25 mouse cellular contexts compared by ENCODE assay signal in the genomic region with DNA sequence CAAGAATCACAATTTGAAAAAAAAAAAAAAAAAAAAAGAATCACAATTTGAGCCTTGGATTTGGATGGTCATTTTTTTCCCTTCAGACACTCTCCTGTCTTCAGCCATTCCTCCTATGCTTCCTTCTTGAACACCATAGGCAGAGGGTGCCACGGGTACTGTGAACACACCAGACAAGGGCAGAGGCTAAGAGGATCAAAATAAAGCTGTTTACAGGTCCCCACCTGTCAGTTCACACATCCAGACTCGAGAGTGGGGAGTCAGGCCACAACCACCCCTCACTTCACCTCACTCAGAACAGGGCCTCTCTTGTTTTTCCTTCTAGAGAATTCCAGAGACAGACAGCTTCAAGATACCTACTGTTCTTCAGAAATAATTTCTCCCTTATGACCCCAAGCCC.
DNase-seq lines count a peak whose midpoint lies in the region; ATAC-seq lines count a peak whose summit lies in the region.
"Had no signal": no experiment of that assay in that cellular context is flagged by ENCODE, and none has a peak within 500 bp of the region (broad histone marks: within the 10 kb centered on the region; RNA-seq: fewer than 3 reads in every experiment).

No protein-coding gene starts in this region.

- H3K4me1 ChIP-seq in forebrain, embryonic 10.5 days = peaks cover 84% of the 10 kb centered on the region
- peaks cover 22% of the 10 kb centered on the region for H3K4me1 ChIP-seq in forebrain, embryonic 11.5 days (replicated peaks; ENCODE audit: control insufficient read depth, insufficient read depth, low read length)
- H3K4me1 ChIP-seq in intestine, embryonic 14.5 days (replicated peaks; ENCODE audit: control insufficient read depth, insufficient read depth, low read length) = peaks cover 27% of the 10 kb centered on the region
- peaks cover 19% of the 10 kb centered on the region for H3K4me1 ChIP-seq in intestine, embryonic 15.5 days (replicated peaks)
- peaks cover 86% of the 10 kb centered on the region for H3K4me1 ChIP-seq in forebrain, embryonic 15.5 days
- peaks cover 45% of the 10 kb centered on the region for H3K4me1 ChIP-seq in neural tube, embryonic 14.5 days (ENCODE audit: control insufficient read depth, insufficient read depth, low read length)

- H3K9me3 ChIP-seq in forebrain, embryonic 10.5 days = no peaks in the 10 kb centered on the region
- no peaks in the 10 kb centered on the region for H3K9me3 ChIP-seq in forebrain, embryonic 11.5 days (ENCODE audit: control insufficient read depth, low read length)
- no peaks in the 10 kb centered on the region for H3K9me3 ChIP-seq in intestine, embryonic 14.5 days (ENCODE audit: control insufficient read depth, low read length)
- H3K9me3 ChIP-seq in intestine, embryonic 15.5 days = no peaks in the 10 kb centered on the region
- no peaks in the 10 kb centered on the region for H3K9me3 ChIP-seq in forebrain, embryonic 15.5 days
- H3K9me3 ChIP-seq in neural tube, embryonic 14.5 days (ENCODE audit: control insufficient read depth, low read length) = no peaks in the 10 kb centered on the region
- H3K9me3 ChIP-seq: embryonic facial prominence, embryonic 10.5 days; heart, embryonic 15.5 days; neural tube, embryonic 12.5 days had no signal

- no peak for ATAC-seq in forebrain, embryonic 11.5 days (replicated peaks; ENCODE audit: low FRiP score)
- no peak for ATAC-seq in intestine, embryonic 14.5 days (replicated peaks; ENCODE audit: low FRiP score, low TSS enrichment, low read depth)
- ATAC-seq in intestine, embryonic 15.5 days = no peak
- ATAC-seq in forebrain, embryonic 15.5 days (replicated peaks) = no peak
- no peak for ATAC-seq in neural tube, embryonic 14.5 days (ENCODE audit: low read depth)
- ATAC-seq: Patski had no signal

- H3K27ac ChIP-seq in forebrain, embryonic 10.5 days = 0 out of 2 replicates have a peak overlapping the region, but pooled peaks have one; percentile 44
- no peak overlapping the region for H3K27ac ChIP-seq in forebrain, embryonic 11.5 days (ENCODE audit: low read depth, low read length)
- 0 out of 2 replicates have a peak overlapping the region, but pooled peaks have one; percentile 22 for H3K27ac ChIP-seq in intestine, embryonic 14.5 days (ENCODE audit: low read depth)
- no peak overlapping the region for H3K27ac ChIP-seq in intestine, embryonic 15.5 days
- H3K27ac ChIP-seq in forebrain, embryonic 15.5 days (replicated peaks) = peak overlapping the region; percentile 36; the same call in 1 of the 2 replicates
- peak overlapping the region; percentile 16; the same call in 1 of the 2 replicates for H3K27ac ChIP-seq in neural tube, embryonic 14.5 days (ENCODE audit: low read depth, low read length)
- H3K27ac ChIP-seq: embryonic facial prominence, embryonic 10.5 days; heart, embryonic 15.5 days; left cerebral cortex, adult 2 months; neural tube, embryonic 12.5 days had no signal

- H3K4me3 ChIP-seq in forebrain, embryonic 10.5 days = no peak overlapping the region
- no peak overlapping the region for H3K4me3 ChIP-seq in forebrain, embryonic 11.5 days (ENCODE audit: low read depth, low read length)
- H3K4me3 ChIP-seq in intestine, embryonic 14.5 days (ENCODE audit: low read depth, low read length) = no peak overlapping the region
- no peak overlapping the region for H3K4me3 ChIP-seq in intestine, embryonic 15.5 days (replicated peaks)
- H3K4me3 ChIP-seq in forebrain, embryonic 15.5 days = no peak overlapping the region
- no peak overlapping the region for H3K4me3 ChIP-seq in neural tube, embryonic 14.5 days (ENCODE audit: low read depth, low read length)
- H3K4me3 ChIP-seq: embryonic facial prominence, embryonic 10.5 days; heart, embryonic 15.5 days; left cerebral cortex, adult 2 months; neural tube, embryonic 12.5 days had no signal

- no peak for DNase-seq in forebrain, embryonic 10.5 days (ENCODE audit: extremely low spot score, low spot score)
- DNase-seq in forebrain, embryonic 11.5 days (ENCODE audit: low spot score) = no peak
- DNase-seq in intestine, embryonic 14.5 days (ENCODE audit: low spot score) = no peak
- DNase-seq in right cerebral cortex, postnatal 14 days = no peak
- no peak for DNase-seq in kidney, postnatal 4 days
- DNase-seq: adrenal gland, adult 8-10 months; cerebellum, adult 9-10 months; gastrocnemius, postnatal 10 days; heart, adult 11 months; kidney, adult 18-20 months; kidney, postnatal 14 days; layer of hippocampus, adult 9-11 months; left cerebral cortex, postnatal 4 days; liver; lung, postnatal 10 days; right cerebral cortex, adult 18-20 months; thymus, postnatal 14 days had no signal

- H3K9ac ChIP-seq in forebrain, embryonic 11.5 days (ENCODE audit: low read length) = no peak overlapping the region
- H3K9ac ChIP-seq in intestine, embryonic 14.5 days (ENCODE audit: low read length) = no peak overlapping the region
- no peak overlapping the region for H3K9ac ChIP-seq in intestine, embryonic 15.5 days
- H3K9ac ChIP-seq in forebrain, embryonic 15.5 days (replicated peaks) = no peak overlapping the region
- H3K9ac ChIP-seq in neural tube, embryonic 14.5 days (replicated peaks; ENCODE audit: low read depth, low read length) = no peak overlapping the region
- H3K9ac ChIP-seq: heart, embryonic 15.5 days; neural tube, embryonic 12.5 days had no signal

- no peak overlapping the region for H3K4me2 ChIP-seq in forebrain, embryonic 11.5 days (ENCODE audit: low read depth, low read length, severe bottlenecking)
- no peak overlapping the region for H3K4me2 ChIP-seq in intestine, embryonic 14.5 days (ENCODE audit: low read length)
- no peak overlapping the region for H3K4me2 ChIP-seq in intestine, embryonic 15.5 days (replicated peaks)
- H3K4me2 ChIP-seq in forebrain, embryonic 15.5 days (replicated peaks) = no peak overlapping the region
- H3K4me2 ChIP-seq in neural tube, embryonic 14.5 days (ENCODE audit: low read depth, low read length) = no peak overlapping the region
- H3K4me2 ChIP-seq: heart, embryonic 15.5 days; neural tube, embryonic 12.5 days had no signal

- H3K27me3 ChIP-seq in forebrain, embryonic 10.5 days (ENCODE audit: poor library complexity, severe bottlenecking) = no peaks in the 10 kb centered on the region
- H3K27me3 ChIP-seq in forebrain, embryonic 11.5 days (ENCODE audit: control insufficient read depth, insufficient read depth, low read length) = no peaks in the 10 kb centered on the region
- H3K27me3 ChIP-seq in intestine, embryonic 14.5 days (replicated peaks; ENCODE audit: control insufficient read depth, insufficient read depth, low read length) = no peaks in the 10 kb centered on the region
- no peaks in the 10 kb centered on the region for H3K27me3 ChIP-seq in intestine, embryonic 15.5 days (replicated peaks)
- no peaks in the 10 kb centered on the region for H3K27me3 ChIP-seq in forebrain, embryonic 15.5 days
- no peaks in the 10 kb centered on the region for H3K27me3 ChIP-seq in neural tube, embryonic 14.5 days (ENCODE audit: control insufficient read depth, insufficient read depth, low read length)
- H3K27me3 ChIP-seq: heart, embryonic 15.5 days; neural tube, embryonic 12.5 days; Patski had no signal

- 78% methylated on average over 2 of the region's 2 CpGs for WGBS in forebrain, embryonic 10.5 days
- WGBS in forebrain, embryonic 11.5 days = 67% methylated on average over 2 of the region's 2 CpGs
- 28% methylated on average over 2 of the region's 2 CpGs for WGBS in intestine, embryonic 14.5 days
- 32% methylated on average over 2 of the region's 2 CpGs for WGBS in intestine, embryonic 15.5 days
- WGBS in forebrain, embryonic 15.5 days = 46% methylated on average over 2 of the region's 2 CpGs
- WGBS in neural tube, embryonic 14.5 days = 62% methylated on average over 2 of the region's 2 CpGs

- peaks cover 73% of the 10 kb centered on the region for H3K36me3 ChIP-seq in forebrain, embryonic 10.5 days (replicated peaks)
- no peaks in the 10 kb centered on the region for H3K36me3 ChIP-seq in forebrain, embryonic 11.5 days (ENCODE audit: control insufficient read depth, insufficient read depth, low read length)
- peaks cover 6% of the 10 kb centered on the region; the same call in 1 of the 2 replicates for H3K36me3 ChIP-seq in intestine, embryonic 14.5 days (ENCODE audit: control insufficient read depth, insufficient read depth, low read length)
- H3K36me3 ChIP-seq in intestine, embryonic 15.5 days = peaks cover 6% of the 10 kb centered on the region; the same call in 1 of the 2 replicates
- H3K36me3 ChIP-seq in forebrain, embryonic 15.5 days = no peaks in the 10 kb centered on the region
- no peaks in the 10 kb centered on the region for H3K36me3 ChIP-seq in neural tube, embryonic 14.5 days (ENCODE audit: control insufficient read depth, insufficient read depth, low read length)
- H3K36me3 ChIP-seq: heart, embryonic 15.5 days had no signal

Comparison
In these comparisons a context has a peak if more than half of its experiments do, and no peak if none do; other contexts are left out.
1. H3K27ac ChIP-seq: peak in forebrain, embryonic 10.5 days (single experiment), intestine, embryonic 14.5 days (single experiment), forebrain, embryonic 15.5 days (single experiment) and neural tube, embryonic 14.5 days (single experiment); none in forebrain, embryonic 11.5 days (single experiment) and intestine, embryonic 15.5 days (single experiment).